Mouse (Mus musculus): ENCODE results near the gene Gm37240.

Gm37240 gene

DNA sequence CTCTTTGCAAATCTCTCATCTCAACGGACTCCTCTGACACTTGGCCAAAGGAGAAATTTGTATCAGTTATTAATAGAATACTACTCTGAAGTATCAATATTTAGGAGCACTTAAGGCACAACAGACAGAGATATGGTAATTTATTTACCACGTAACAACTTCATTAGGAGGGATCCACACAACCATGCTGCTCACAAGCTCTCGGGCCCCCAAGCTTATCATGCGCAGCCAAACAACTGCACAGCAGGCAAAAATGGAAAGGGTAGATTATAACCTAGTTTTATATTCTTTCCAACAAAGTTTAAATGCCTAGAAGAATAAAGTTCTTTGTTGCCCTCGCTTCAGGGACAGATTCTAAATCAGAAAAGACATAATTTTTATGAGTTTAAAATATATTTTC, 207.4 kb downstream of the Gm37240 start:
- DNase-seq (ENCODE audit: low spot score in 2 of 2): no peak

GRCm38 (mm10) chr3:85679312-85679933, 207.9 kb downstream of the Gm37240 start:
- no peak for DNase-seq (ENCODE audit: low spot score in 2 of 2)

DNA sequence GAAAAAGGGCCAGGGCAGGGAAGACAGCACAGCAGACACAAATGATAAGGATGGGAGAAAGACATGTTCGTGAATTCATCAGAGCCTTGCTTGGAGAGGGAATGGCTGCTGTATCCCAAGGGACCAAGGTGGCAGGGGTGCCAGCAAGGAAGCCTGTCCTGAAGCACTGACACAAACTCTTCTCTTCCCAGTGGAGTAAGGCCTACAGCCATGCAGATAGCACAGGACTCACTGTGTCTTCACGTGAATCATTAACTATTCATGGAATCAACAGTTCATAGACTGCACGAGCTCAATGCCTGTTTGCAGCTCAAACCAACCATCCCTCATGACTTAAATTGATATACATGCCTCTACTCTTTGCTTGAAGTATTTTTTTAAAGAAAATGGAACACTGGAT, 209.4 kb downstream of the Gm37240 start:
- no peak for DNase-seq (ENCODE audit: low spot score in 2 of 2)

GRCm38 (mm10) chr3:85677133-85677532, 210.2 kb downstream of the Gm37240 start:
- no peak for DNase-seq (ENCODE audit: low spot score in 2 of 2)

DNA sequence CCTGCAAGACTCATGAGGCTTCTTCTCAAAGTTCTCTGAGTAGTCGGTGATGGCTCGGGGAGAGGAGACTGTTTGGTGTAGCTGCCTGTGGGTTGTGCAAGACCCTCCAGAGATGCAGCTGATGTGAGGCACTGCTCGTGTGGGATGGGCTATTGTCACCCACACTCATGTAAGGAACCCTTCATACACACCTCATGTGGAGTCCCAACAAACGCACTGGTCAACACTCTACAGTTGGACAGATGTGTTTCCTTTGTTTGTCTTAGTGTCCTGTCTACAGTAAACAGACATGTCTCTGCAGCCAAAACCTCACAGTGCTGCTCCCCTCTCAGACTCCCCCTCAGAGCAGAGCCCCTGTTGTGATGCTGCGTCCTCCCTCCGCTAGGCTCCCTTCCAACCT, 217.5 kb downstream of the Gm37240 start:
- DNase-seq (ENCODE audit: low spot score in 2 of 2): no peak

GRCm38 (mm10) chr3:85667683-85668082, 219.6 kb downstream of the Gm37240 start:
- DNase-seq (ENCODE audit: low spot score in 2 of 2): no peak

DNA sequence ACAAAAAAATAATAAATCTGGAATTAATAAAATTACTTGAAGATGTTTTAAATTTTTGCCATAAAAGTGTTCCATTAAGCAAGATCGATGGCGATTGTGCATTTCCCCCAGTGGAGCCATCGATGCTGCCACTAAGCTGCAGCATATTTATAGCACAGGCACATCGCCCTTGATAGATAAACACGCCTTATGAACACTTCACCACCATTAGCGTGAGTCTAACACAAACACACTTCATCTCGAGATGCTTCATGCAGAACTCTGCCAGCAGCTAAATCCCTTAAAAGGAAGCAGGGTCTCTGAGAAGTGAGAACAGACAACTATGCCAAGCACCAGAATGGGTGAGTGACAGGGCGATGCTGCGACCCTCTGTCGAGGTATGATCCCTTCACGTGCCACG, 220.6 kb downstream of the Gm37240 start:
- no peak for DNase-seq (ENCODE audit: low spot score in 2 of 2)

DNA sequence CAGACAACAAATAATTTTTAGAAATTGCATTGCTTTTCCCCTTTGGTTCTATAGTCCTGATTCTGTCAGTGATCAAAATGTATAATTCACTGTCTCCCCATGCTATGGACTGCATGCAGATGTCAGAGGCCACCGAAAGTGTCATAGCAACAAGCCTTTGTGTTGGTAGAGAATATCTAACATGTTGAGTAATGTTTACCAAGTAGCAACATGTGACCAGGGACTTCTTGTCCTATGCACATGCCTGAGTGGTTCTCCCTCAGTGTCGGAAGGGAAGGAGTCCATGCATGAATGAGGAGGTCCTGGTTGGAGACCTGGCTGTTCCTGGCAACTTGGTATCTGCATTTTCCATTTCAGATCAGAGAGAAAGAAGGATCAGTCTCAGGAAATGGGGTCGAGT, 221.2 kb downstream of the Gm37240 start:
- no peak for DNase-seq (ENCODE audit: low spot score in 2 of 2)

GRCm38 (mm10) chr3:85664591-85665171, 222.6 kb downstream of the Gm37240 start:
- DNase-seq (ENCODE audit: low spot score in 2 of 2): no peak

GRCm38 (mm10) chr3:85663826-85664225, 223.5 kb downstream of the Gm37240 start:
- DNase-seq (ENCODE audit: low spot score in 2 of 2): no peak

DNA sequence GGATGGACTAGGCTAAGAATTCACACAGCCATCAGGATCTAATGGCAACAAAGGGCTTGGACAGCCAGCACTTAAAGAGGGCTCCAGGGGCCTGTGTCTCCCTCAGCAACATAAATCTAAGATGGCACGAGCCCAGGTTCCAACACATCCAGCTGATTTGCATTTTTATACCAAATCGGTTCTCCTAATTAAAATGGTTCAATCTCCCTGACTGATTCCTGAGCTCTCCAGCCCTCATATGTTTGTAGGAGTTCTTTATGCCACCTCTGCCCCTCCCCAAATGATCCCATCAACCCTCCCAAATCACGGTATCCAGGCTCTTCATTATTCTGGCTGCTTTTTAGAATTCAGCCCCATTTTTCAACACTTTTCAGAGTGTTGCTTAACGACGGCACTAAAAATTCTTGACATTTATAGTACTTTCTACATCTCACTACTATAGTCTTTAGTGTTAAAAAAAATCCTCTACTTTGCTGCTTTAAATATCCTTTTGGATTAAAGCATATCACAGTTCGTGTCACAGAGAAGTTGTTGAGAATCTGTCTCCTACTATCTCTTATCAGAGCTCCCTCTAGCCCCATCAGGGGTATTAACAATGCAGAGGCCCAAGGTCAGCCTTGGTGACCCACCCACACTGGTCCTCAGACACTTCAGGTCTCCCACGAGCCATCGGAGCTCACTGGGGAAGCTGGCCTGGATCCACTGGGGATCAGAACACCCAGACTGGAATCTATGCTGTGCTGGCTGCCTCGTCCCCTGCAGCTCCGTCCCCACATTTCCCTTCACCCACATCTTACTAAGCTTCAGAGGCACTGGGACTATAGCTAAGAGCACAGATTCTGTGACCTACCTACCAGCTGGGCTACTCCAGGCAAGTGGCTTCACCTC, 225.1 kb downstream of the Gm37240 start:
- DNase-seq (ENCODE audit: low spot score in 2 of 2): no peak

DNA sequence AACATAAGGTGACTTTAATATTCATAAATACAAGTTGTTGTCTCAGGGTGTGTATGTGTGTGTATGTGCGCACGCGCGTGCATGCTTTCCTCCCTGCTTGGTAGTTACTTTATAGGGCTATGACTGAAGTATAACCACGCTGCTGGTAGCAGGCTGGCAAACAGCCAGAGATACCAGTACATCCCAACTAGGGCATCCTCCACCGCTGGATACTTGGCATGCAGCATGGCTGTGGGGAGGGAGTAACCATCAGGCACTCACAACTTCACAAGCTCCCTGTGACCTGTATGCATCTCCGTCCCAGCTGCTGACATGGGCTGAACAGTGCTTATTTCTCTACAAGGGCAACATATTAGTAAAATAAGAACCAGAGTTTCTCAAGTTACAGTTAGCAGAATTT, 227.6 kb downstream of the Gm37240 start:
- no peak for DNase-seq (ENCODE audit: low spot score in 2 of 2)

- no peak for DNase-seq (ENCODE audit: low spot score in 2 of 2)
These were observed 231.8 kb downstream of the Gm37240 start for GRCm38 (mm10) chr3:85655538-85655937.

GRCm38 (mm10) chr3:85652727-85653665, 234.3 kb downstream of the Gm37240 start:
- no peak for DNase-seq (ENCODE audit: low spot score in 2 of 2)

- DNase-seq (ENCODE audit: low spot score in 2 of 2): no peak
These were observed 238.1 kb downstream of the Gm37240 start for GRCm38 (mm10) chr3:85649176-85649575.

GRCm38 (mm10) chr3:85645517-85646004, 241.8 kb downstream of the Gm37240 start:
- DNase-seq (ENCODE audit: low spot score in 2 of 2): no peak

- DNase-seq (ENCODE audit: low spot score in 2 of 2): no peak
These were observed 242.5 kb downstream of the Gm37240 start for GRCm38 (mm10) chr3:85644814-85645213.

- DNase-seq (ENCODE audit: low spot score in 2 of 2): no peak
These were observed 245.6 kb downstream of the Gm37240 start for GRCm38 (mm10) chr3:85641751-85642150.

DNA sequence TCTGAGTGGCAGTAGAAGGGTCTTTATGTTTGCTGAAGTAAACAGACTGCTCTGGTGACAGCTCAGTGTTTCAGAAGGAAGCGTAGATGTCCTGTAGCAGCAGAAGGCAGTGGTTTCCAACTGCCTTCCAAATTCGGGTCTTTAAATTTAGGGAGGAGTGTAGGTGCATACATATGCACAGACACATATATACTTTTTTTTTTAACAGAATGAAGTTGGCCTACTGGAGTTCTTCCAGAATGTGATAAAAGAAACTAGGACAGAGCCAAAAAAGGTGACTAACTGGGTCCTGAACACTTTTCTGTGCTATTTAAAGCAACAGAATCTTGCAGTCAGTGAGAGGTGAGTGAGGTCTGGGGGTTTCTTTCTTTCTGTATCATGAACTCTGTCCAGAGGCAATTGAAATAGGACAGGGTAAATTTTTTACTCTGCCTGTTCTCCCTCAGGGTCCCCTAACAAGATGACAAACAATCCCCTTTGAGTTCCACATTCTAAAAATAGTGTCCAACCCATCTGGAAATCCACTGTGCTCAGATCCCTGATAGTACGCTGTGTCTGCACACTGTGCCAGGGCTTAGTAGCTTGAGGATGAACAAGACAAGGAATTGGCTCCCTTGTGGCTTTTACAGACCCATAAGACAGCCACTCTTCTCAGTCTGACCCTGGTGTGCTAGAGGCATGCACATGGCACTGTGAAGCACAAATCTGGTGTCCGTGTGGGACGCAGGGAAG, 250.4 kb downstream of the Gm37240 start:
- DNase-seq (ENCODE audit: low spot score in 2 of 2): no peak

- no peak for DNase-seq (ENCODE audit: low spot score in 2 of 2)
These were observed 251.7 kb downstream of the Gm37240 start for GRCm38 (mm10) chr3:85635591-85635990.

DNA sequence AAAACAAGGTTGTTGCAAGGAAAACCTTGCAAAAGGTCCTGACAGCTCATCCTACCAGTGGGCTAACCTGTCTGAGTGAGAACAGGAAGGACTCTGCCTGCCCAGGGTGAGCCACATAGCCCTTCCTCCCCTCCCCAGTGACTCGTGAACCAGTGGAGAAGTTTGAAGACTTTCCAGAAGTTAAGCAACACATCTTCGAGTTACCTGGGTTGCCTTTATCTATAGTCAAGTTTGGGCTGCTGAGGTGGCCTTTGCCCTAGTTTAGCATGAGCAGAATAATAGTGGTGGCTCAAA, 252.2 kb downstream of the Gm37240 start:
- no peak for DNase-seq (ENCODE audit: low spot score in 2 of 2)

Measured in spleen, postnatal 14 days (tissue).